In genomic region chr2:158865358-158865757, GRCm38 (mm10) we compare ENCODE assay signal across 9 mouse cellular contexts.
DNase-seq lines count a peak whose midpoint lies in the region; ATAC-seq and TF ChIP-seq lines count a peak whose summit lies in the region.
"Had no signal": no experiment of that assay in that cellular context is flagged by ENCODE, and none has a peak within 500 bp of the region (broad histone marks: within the 10 kb centered on the region; RNA-seq: fewer than 3 reads in every experiment).

No protein-coding gene starts in this region.

- no peak overlapping the region for H3K4me3 ChIP-seq in ES-E14 (ENCODE audit: insufficient read depth in 1 of 2, low read depth in 1 of 2, low read length in 2 of 2, poor library complexity in 1 of 2, severe bottlenecking in 1 of 2)
- H3K4me3 ChIP-seq in forebrain, embryonic 15.5 days, result no peak overlapping the region
- H3K4me3 ChIP-seq in olfactory bulb, adult 2 months (ENCODE audit: insufficient read depth, low read depth, low read length), result no peak overlapping the region
- H3K4me3 ChIP-seq: limb, embryonic 12.5 days had no signal

- peak; percentile 80 for DNase-seq in ES-E14 (ENCODE audit: low read depth, low spot score)
- DNase-seq in cerebellum, adult 11-12 months, result peak; percentile 29
- peak; percentile 33 for DNase-seq in heart, postnatal 25 days (ENCODE audit: low spot score)
- peak; percentile 84 for DNase-seq in layer of hippocampus, adult 11-12 months (ENCODE audit: low spot score)
- DNase-seq in lung, adult 18-20 months, result peak; percentile 59 to 70
- peak; percentile 80 for DNase-seq in thymus, postnatal 0 days (ENCODE audit: low spot score)

- H3K9me3 ChIP-seq in ES-E14 (ENCODE audit: control insufficient read depth, insufficient read depth, low read depth, low read length), result no peaks in the 10 kb centered on the region
- H3K9me3 ChIP-seq in forebrain, embryonic 15.5 days, result no peaks in the 10 kb centered on the region
- H3K9me3 ChIP-seq: limb, embryonic 12.5 days had no signal

- TF ChIP-seq POLR2A in olfactory bulb, adult 2 months (IDR thresholded peaks at IDR 0.05; ENCODE audit: insufficient read depth, low read depth, low read length), result no peak

- 25% methylated on average over 10 of the region's 10 CpGs for WGBS in forebrain, embryonic 15.5 days
- 34% methylated on average over 10 of the region's 10 CpGs for WGBS in olfactory bulb, adult 2 months

- H3K27ac ChIP-seq in ES-E14 (ENCODE audit: insufficient read depth, low read depth, low read length, poor library complexity, severe bottlenecking), result no peak overlapping the region
- H3K27ac ChIP-seq in forebrain, embryonic 15.5 days (replicated peaks), result no peak overlapping the region
- no peak overlapping the region for H3K27ac ChIP-seq in olfactory bulb, adult 2 months (ENCODE audit: insufficient read depth, low read depth, low read length)
- H3K27ac ChIP-seq: limb, embryonic 12.5 days had no signal

- peak; percentile 98 for TF ChIP-seq CTCF in olfactory bulb, adult 2 months (IDR thresholded peaks at IDR 0.05; ENCODE audit: insufficient read depth, low read depth, low read length)

- intact Hi-C loops in heart, postnatal 25 days (cut with DNase I), result loop anchor here (2.0 kb wide), 1 partner anchor 1725 kb away; no protein-coding TSS in a partner anchor

- no peaks in the 10 kb centered on the region for H3K27me3 ChIP-seq in forebrain, embryonic 15.5 days
- H3K27me3 ChIP-seq: limb, embryonic 12.5 days had no signal

- H3K4me2 ChIP-seq in forebrain, embryonic 15.5 days (replicated peaks), result no peak overlapping the region
- H3K4me2 ChIP-seq: limb, embryonic 12.5 days had no signal

- in situ Hi-C loops in ES-E14 (cut with MboI; ENCODE audit: low sequenced_read_pairs in 2 of 2, unreplicated experiment in 2 of 2), result no loop called here

- peaks cover 0 to 2% of the 10 kb centered on the region in 2 experiments; a peak in 1 of 4 replicates for H3K4me1 ChIP-seq in ES-E14 (ENCODE audit: control insufficient read depth in 2 of 2, insufficient read depth in 2 of 2, low read length in 2 of 2, poor library complexity in 1 of 2)
- peaks cover 6% of the 10 kb centered on the region for H3K4me1 ChIP-seq in forebrain, embryonic 15.5 days
- H3K4me1 ChIP-seq in olfactory bulb, adult 2 months (ENCODE audit: control insufficient read depth, insufficient read depth, low read length), result peaks cover 2% of the 10 kb centered on the region; the same call in 1 of the 2 replicates

- H3K9ac ChIP-seq in ES-E14 (ENCODE audit: insufficient read depth, low read depth, low read length, poor library complexity, severe bottlenecking), result no peak overlapping the region
- no peak overlapping the region for H3K9ac ChIP-seq in forebrain, embryonic 15.5 days (replicated peaks)
- H3K9ac ChIP-seq: limb, embryonic 12.5 days had no signal

- no peaks in the 10 kb centered on the region for H3K36me3 ChIP-seq in ES-E14 (ENCODE audit: control insufficient read depth, insufficient read depth, low read length, poor library complexity, severe bottlenecking)
- H3K36me3 ChIP-seq in forebrain, embryonic 15.5 days, result no peaks in the 10 kb centered on the region

- peak; percentile 35 for ATAC-seq in forebrain, embryonic 15.5 days (replicated peaks)

TF ChIP-seq in ES-E14, 5 proteins besides CTCF, POLR2A, EP300 and RAD21:
- TF ChIP-seq ZC3H11A (IDR thresholded peaks at IDR 0.05; ENCODE audit: borderline replicate concordance, low read depth, low read length) (peak; percentile 34; the same call in 1 of the 2 replicates), HCFC1 (IDR thresholded peaks at IDR 0.05; ENCODE audit: borderline replicate concordance, insufficient read depth, low read length) (no peak)

Comparison
In these comparisons a context has a peak if more than half of its experiments do, and no peak if none do; other contexts are left out.
1. DNase-seq: peak in every context shown above with its lines; median percentile 84 in layer of hippocampus, adult 11-12 months; 80 in ES-E14; 80 in thymus, postnatal 0 days; 64 in lung, adult 18-20 months; 33 in heart, postnatal 25 days; 29 in cerebellum, adult 11-12 months.